Comparison of ENCODE assay signal across 24 mouse cellular contexts in the genomic region with DNA sequence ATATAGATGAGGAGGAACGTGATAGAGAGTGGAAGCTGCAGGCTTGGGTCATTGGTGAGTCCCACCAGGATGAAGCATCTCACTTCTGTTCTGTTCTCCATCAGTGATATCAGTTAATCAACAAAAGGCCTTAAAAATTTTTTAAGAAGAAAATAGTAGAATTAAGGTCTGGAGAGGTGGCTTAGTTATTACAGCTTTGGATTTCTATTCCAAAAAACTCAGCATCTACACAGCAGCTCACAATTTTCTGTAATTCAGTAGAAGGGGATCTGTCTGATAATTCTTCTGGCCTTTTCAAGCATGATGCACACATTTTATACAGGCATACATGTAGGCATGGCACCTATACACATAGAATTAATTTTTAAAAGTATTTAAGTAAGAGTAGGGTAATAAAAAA. TPM values are rescaled to one million over a fixed set of nuclear protein-coding genes. Genes with fewer than 3 reads are reported as not detected.
"Had no signal": no experiment of that assay in that cellular context is flagged by ENCODE, and none has a peak within 500 bp of the region (broad histone marks: within the 10 kb centered on the region; RNA-seq: fewer than 3 reads in every experiment).

TSS of gene Olfr1453 (minus strand) at position 101 of the 400 bp plus-strand sequence.

- H3K4me3 ChIP-seq: neural tube, embryonic 13.5 days; neural tube, embryonic 15.5 days; stomach, embryonic 15.5 days had no signal

- H3K4me1 ChIP-seq: neural tube, embryonic 13.5 days; neural tube, embryonic 15.5 days; stomach, embryonic 15.5 days had no signal

- H3K9me3 ChIP-seq: stomach, embryonic 15.5 days had no signal

- H3K9ac ChIP-seq: neural tube, embryonic 13.5 days; neural tube, embryonic 15.5 days; stomach, embryonic 15.5 days had no signal

- H3K27ac ChIP-seq: neural tube, embryonic 13.5 days; neural tube, embryonic 15.5 days; stomach, embryonic 15.5 days; stomach, postnatal 0 days had no signal

- DNase-seq: retina, postnatal 1 day; right cerebral cortex, adult 18-20 months; right cerebral cortex, postnatal 14 days; right cerebral cortex, postnatal 25 days; right cerebral cortex, postnatal 4 days; spleen, adult 18-20 months; thymus, adult 18-20 months; thymus, adult 2 months; thymus, postnatal 14 days; thymus, postnatal 25 days; thymus, postnatal 36 days; thymus, postnatal 4 days had no signal

- H3K36me3 ChIP-seq: neural tube, embryonic 13.5 days; neural tube, embryonic 15.5 days; stomach, embryonic 15.5 days had no signal

- H3K27me3 ChIP-seq: neural tube, embryonic 13.5 days; neural tube, embryonic 15.5 days; stomach, embryonic 15.5 days had no signal

- H3K4me2 ChIP-seq: neural tube, embryonic 13.5 days; neural tube, embryonic 15.5 days; stomach, embryonic 15.5 days had no signal

RNA-seq across cellular contexts. Expression of gene Olfr1453, which starts in this region (rescaled TPM):
- polyA plus RNA-seq: neural tube, embryonic 13.5 days; neural tube, embryonic 14.5 days; neural tube, embryonic 15.5 days; small intestine, adult 2 months; spleen, adult 2 months; stomach, embryonic 14.5 days; stomach, embryonic 15.5 days; stomach, embryonic 16.5 days; stomach, postnatal 0 days; testis, adult 2 months; thymus, adult 2 months; thymus, postnatal 0 days; urinary bladder, adult 2 months had no signal
